Mouse (Mus musculus) lung, adult 2 months (tissue): Measurements from ENCODE around the gene Zbtb20. TPM values are rescaled to one million over a fixed set of nuclear protein-coding genes. Genes with fewer than 3 reads are reported as not detected.

ENCODE experiments used
- DNase-seq: peaks from one replicate; pipeline ENCODE4 v3.0.0; 2022
- H3K4me1 ChIP-seq: fragments of 200-500 bp; 2 replicates; pipeline ENCODE4 v1.6.1; 2011; ENCODE audit warnings: low read length; ENCODE audit not compliant: control insufficient read depth, insufficient read depth
- H3K4me3 ChIP-seq: fragments of 200-500 bp; replicated peaks from 2 replicates; pipeline ENCODE3; 2011; ENCODE audit warnings: low read depth, mild to moderate bottlenecking, control low read depth, low read length; ENCODE audit errors: extremely low read depth
- CTCF ChIP-seq: fragments of 200-500 bp; IDR thresholded peaks from 2 replicates; pipeline ENCODE4 v1.5.1; 2011; ENCODE audit warnings: mild to moderate bottlenecking, low read length, control low read depth; ENCODE audit not compliant: insufficient read depth
- POLR2A ChIP-seq: fragments of 200-500 bp; IDR thresholded peaks from 2 replicates; pipeline ENCODE4 v1.6.1; 2011; ENCODE audit warnings: low read depth, mild to moderate bottlenecking, control low read depth, low read length, borderline replicate concordance; ENCODE audit errors: extremely low read depth
- WGBS: fragments of 180-500 bp; shearing (Covaris S2); methylation state at CpG from one replicate; pipeline ENCODE4 v1.1.7; 2018; 5-methylcytosine and 5-hydroxymethylcytosine counted together
- polyA plus RNA-seq: library from polyadenylated mRNA; depleted of rRNA; stranded (reverse); fragments of >200 nt; gene quantifications from 2 replicates; pipeline ENCODE4 v1.2.3, GENCODE M21; 2012

The Zbtb20 gene
- polyA plus RNA-seq, 1 experiment, result 30.7 TPM

GRCm38 (mm10) chr16:43505314-43505950, 629.8 kb downstream of the Zbtb20 start:
- no peak for DNase-seq
- WGBS, result 60% methylated on average over 9 of the region's 9 CpGs
- TF ChIP-seq POLR2A (no peak), CTCF (no peak)
- peaks cover 11% of the 10 kb centered on the region for H3K4me1 ChIP-seq
- H3K4me3 ChIP-seq, result no peak overlapping the region

- Histone ChIP-seq H3K4me1 (peaks cover 11% of the 10 kb centered on the region), H3K4me3 (peak overlapping the region; percentile 4)
- DNase-seq, result no peak
- WGBS, result 15% methylated on average over 9 of the region's 9 CpGs
- TF ChIP-seq POLR2A (no peak), CTCF (no peak)
Measured at GRCm38 (mm10) chr16:43506189-43506751, 630.6 kb downstream of the Zbtb20 start.

GRCm38 (mm10) chr16:43506771-43507405, 631.2 kb downstream of the Zbtb20 start:
- no peak for DNase-seq
- TF ChIP-seq POLR2A (no peak), CTCF (no peak)
- WGBS, result 46% methylated on average over 10 of the region's 10 CpGs
- Histone ChIP-seq H3K4me3 (no peak overlapping the region), H3K4me1 (peaks cover 11% of the 10 kb centered on the region)

GRCm38 (mm10) chr16:43508166-43508998, 632.7 kb downstream of the Zbtb20 start:
- Histone ChIP-seq H3K4me1 (peaks cover 11% of the 10 kb centered on the region), H3K4me3 (no peak overlapping the region)
- TF ChIP-seq CTCF (no peak), POLR2A (no peak)
- no peak for DNase-seq
- 83% methylated on average over 9 of the region's 9 CpGs for WGBS

GRCm38 (mm10) chr16:43510516-43510915, 634.8 kb downstream of the Zbtb20 start:
- 76% methylated on average over 5 of the region's 5 CpGs for WGBS
- DNase-seq, result no peak
- TF ChIP-seq CTCF, result no peak
- no peak for TF ChIP-seq POLR2A
- Histone ChIP-seq H3K4me3 (no peak overlapping the region), H3K4me1 (peaks cover 7% of the 10 kb centered on the region)

GRCm38 (mm10) chr16:43511531-43511930, 635.9 kb downstream of the Zbtb20 start:
- no peak overlapping the region for H3K4me3 ChIP-seq
- H3K4me1 ChIP-seq, result peaks cover 2% of the 10 kb centered on the region; the same call in 1 of the 2 replicates
- TF ChIP-seq CTCF (no peak), POLR2A (no peak)
- WGBS, result 72% methylated on average over 4 of the region's 4 CpGs
- no peak for DNase-seq

- peaks cover 2% of the 10 kb centered on the region; the same call in 1 of the 2 replicates for H3K4me1 ChIP-seq
- no peak for TF ChIP-seq POLR2A
- no peak for TF ChIP-seq CTCF
- no peak overlapping the region for H3K4me3 ChIP-seq
- DNase-seq, result no peak
- 71% methylated on average over 5 of the region's 5 CpGs for WGBS
Measured at GRCm38 (mm10) chr16:43513933-43514332, 638.3 kb downstream of the Zbtb20 start.

- DNase-seq, result no peak
- Histone ChIP-seq H3K4me1 (peaks cover 2% of the 10 kb centered on the region; the same call in 1 of the 2 replicates), H3K4me3 (no peak overlapping the region)
- 77% methylated on average over 4 of the region's 4 CpGs for WGBS
- no peak for TF ChIP-seq CTCF
- TF ChIP-seq POLR2A, result no peak
Measured at GRCm38 (mm10) chr16:43515538-43515937, 639.9 kb downstream of the Zbtb20 start.

- 51% methylated on average over 2 of the region's 2 CpGs for WGBS
- TF ChIP-seq CTCF (no peak), POLR2A (no peak)
Measured at GRCm38 (mm10) chr16:43520274-43520673, 644.6 kb downstream of the Zbtb20 start.

More at GRCm38 (mm10) chr16:43520274-43520673, 644.6 kb downstream of the Zbtb20 start:
- peaks cover 3% of the 10 kb centered on the region; the same call in 1 of the 2 replicates for H3K4me1 ChIP-seq
- DNase-seq, result no peak
- H3K4me3 ChIP-seq, result no peak overlapping the region
